Comparison of ENCODE assay signal across 8 mouse cellular contexts in genomic region chr13:74026215-74026614, GRCm38 (mm10). TPM values are rescaled to one million over a fixed set of nuclear protein-coding genes. Genes with fewer than 3 reads are reported as not detected.
DNase-seq lines count a peak whose midpoint lies in the region; ATAC-seq lines count a peak whose summit lies in the region.

No protein-coding gene starts in this region.

- no peaks in the 10 kb centered on the region for H3K36me3 ChIP-seq in embryonic facial prominence, embryonic 11.5 days (replicated peaks; ENCODE audit: control insufficient read depth, insufficient read depth, low read depth, low read length)
- no peaks in the 10 kb centered on the region for H3K36me3 ChIP-seq in hindbrain, embryonic 10.5 days
- no peaks in the 10 kb centered on the region for H3K36me3 ChIP-seq in limb, embryonic 11.5 days (ENCODE audit: control insufficient read depth, insufficient read depth, low read length)
- peaks cover 6% of the 10 kb centered on the region; the same call in 1 of the 2 replicates for H3K36me3 ChIP-seq in midbrain, embryonic 14.5 days (ENCODE audit: control insufficient read depth, insufficient read depth, low read length)

- H3K27ac ChIP-seq in embryonic facial prominence, embryonic 11.5 days (replicated peaks; ENCODE audit: low read depth, low read length) = no peak overlapping the region
- no peak overlapping the region for H3K27ac ChIP-seq in hindbrain, embryonic 10.5 days
- no peak overlapping the region for H3K27ac ChIP-seq in limb, embryonic 11.5 days (replicated peaks; ENCODE audit: low read depth, low read length)
- no peak overlapping the region for H3K27ac ChIP-seq in midbrain, embryonic 14.5 days (replicated peaks; ENCODE audit: low read depth, low read length)

- H3K4me2 ChIP-seq in embryonic facial prominence, embryonic 11.5 days (ENCODE audit: low read depth, low read length) = no peak overlapping the region
- H3K4me2 ChIP-seq in limb, embryonic 11.5 days (ENCODE audit: low read depth, severe bottlenecking) = no peak overlapping the region
- no peak overlapping the region for H3K4me2 ChIP-seq in midbrain, embryonic 14.5 days (ENCODE audit: low read length)

- no peaks in the 10 kb centered on the region for H3K27me3 ChIP-seq in embryonic facial prominence, embryonic 11.5 days (ENCODE audit: control insufficient read depth, insufficient read depth, low read length)
- no peaks in the 10 kb centered on the region for H3K27me3 ChIP-seq in hindbrain, embryonic 10.5 days (ENCODE audit: insufficient read depth, poor library complexity, severe bottlenecking)
- no peaks in the 10 kb centered on the region for H3K27me3 ChIP-seq in limb, embryonic 11.5 days (ENCODE audit: control insufficient read depth, insufficient read depth, low read length)
- H3K27me3 ChIP-seq in midbrain, embryonic 14.5 days (ENCODE audit: control insufficient read depth, insufficient read depth, low read length) = no peaks in the 10 kb centered on the region

- no peaks in the 10 kb centered on the region for H3K9me3 ChIP-seq in embryonic facial prominence, embryonic 11.5 days (replicated peaks; ENCODE audit: control insufficient read depth, low read length)
- no peaks in the 10 kb centered on the region for H3K9me3 ChIP-seq in hindbrain, embryonic 10.5 days
- no peaks in the 10 kb centered on the region for H3K9me3 ChIP-seq in limb, embryonic 11.5 days (ENCODE audit: control insufficient read depth, low read length)
- no peaks in the 10 kb centered on the region for H3K9me3 ChIP-seq in midbrain, embryonic 14.5 days (ENCODE audit: control insufficient read depth, low read length)

- peak; percentile 46 for DNase-seq in ovary, postnatal 14 days (ENCODE audit: low spot score)
- no peak for DNase-seq in ovary, adult 18-20 months (ENCODE audit: low spot score)
- DNase-seq in ZHBTc4 (ENCODE audit: low read depth, low spot score) = peak; percentile 67
- peak; percentile 68 for DNase-seq in embryonic facial prominence, embryonic 11.5 days (ENCODE audit: low spot score)
- DNase-seq in hindbrain, embryonic 10.5 days (ENCODE audit: low spot score) = peak; percentile 28
- peak; percentile 41 for DNase-seq in limb, embryonic 11.5 days (ENCODE audit: low spot score)
- peak; percentile 72 for DNase-seq in midbrain, embryonic 14.5 days

- WGBS in embryonic facial prominence, embryonic 11.5 days = 14% methylated on average over 2 of the region's 2 CpGs
- 14% methylated on average over 2 of the region's 2 CpGs for WGBS in hindbrain, embryonic 10.5 days
- 11% methylated on average over 2 of the region's 2 CpGs for WGBS in limb, embryonic 11.5 days
- WGBS in midbrain, embryonic 14.5 days = 17% methylated on average over 2 of the region's 2 CpGs

- 0 out of 2 replicates have a peak, but pooled peaks have one; percentile 24 for ATAC-seq in embryonic facial prominence, embryonic 11.5 days (replicated peaks; ENCODE audit: insufficient number of reproducible peaks, low FRiP score, low TSS enrichment, low read depth)
- ATAC-seq in limb, embryonic 11.5 days (ENCODE audit: insufficient number of reproducible peaks, low FRiP score, low TSS enrichment, low read depth) = no peak
- ATAC-seq in midbrain, embryonic 14.5 days (ENCODE audit: low FRiP score, low TSS enrichment) = no peak
- no peak for ATAC-seq in erythroblast, adult 5-6 weeks (replicated peaks; ENCODE audit: low FRiP score, poor library complexity, severe bottlenecking)

- H3K4me3 ChIP-seq in embryonic facial prominence, embryonic 11.5 days (ENCODE audit: low read depth, low read length) = no peak overlapping the region
- no peak overlapping the region for H3K4me3 ChIP-seq in hindbrain, embryonic 10.5 days
- H3K4me3 ChIP-seq in limb, embryonic 11.5 days (ENCODE audit: low read depth, low read length) = no peak overlapping the region
- no peak overlapping the region for H3K4me3 ChIP-seq in midbrain, embryonic 14.5 days (replicated peaks; ENCODE audit: low read depth, low read length)

- H3K4me1 ChIP-seq in embryonic facial prominence, embryonic 11.5 days (ENCODE audit: control insufficient read depth, insufficient read depth, low read length) = no peaks in the 10 kb centered on the region
- peaks cover 9% of the 10 kb centered on the region; the same call in 1 of the 2 replicates for H3K4me1 ChIP-seq in hindbrain, embryonic 10.5 days (replicated peaks)
- H3K4me1 ChIP-seq in limb, embryonic 11.5 days (ENCODE audit: control insufficient read depth, insufficient read depth, low read length) = no peaks in the 10 kb centered on the region
- no peaks in the 10 kb centered on the region for H3K4me1 ChIP-seq in midbrain, embryonic 14.5 days (ENCODE audit: control insufficient read depth, insufficient read depth, low read length)

- H3K9ac ChIP-seq in embryonic facial prominence, embryonic 11.5 days (replicated peaks; ENCODE audit: low read length) = no peak overlapping the region
- no peak overlapping the region for H3K9ac ChIP-seq in limb, embryonic 11.5 days (ENCODE audit: low read length)
- no peak overlapping the region for H3K9ac ChIP-seq in midbrain, embryonic 14.5 days (replicated peaks; ENCODE audit: low read length)

RNA-seq across cellular contexts. Expression of gene Tppp, which starts 17.0 kb away (rescaled TPM):
- polyA plus RNA-seq in embryonic facial prominence, embryonic 11.5 days (2014; fragmentation: Nextera tagmentation; extraction: Ambion mirVana) = 1.7 and 1.8 TPM in 2 replicates
- 0.85 and 2.8 TPM in 2 replicates for polyA plus RNA-seq in hindbrain, embryonic 10.5 days (2016; fragmentation: Nextera tagmentation; extraction: Ambion mirVana)
- 0.21 and 0.37 TPM in 2 replicates for polyA plus RNA-seq in limb, embryonic 11.5 days (2014; fragmentation: Nextera tagmentation; extraction: Ambion mirVana)
- polyA plus RNA-seq in midbrain, embryonic 14.5 days (2014; fragmentation: Nextera tagmentation; extraction: Ambion mirVana) = 8.6 and 12.0 TPM in 2 replicates
- total RNA-seq in erythroblast, adult 5-6 weeks (2015; ENCODE audit: low replicate concordance) = 0.63 TPM in 1 of 2 replicates, not detected in the other
- 0.17 and 0.28 TPM in 2 replicates for total RNA-seq in erythroblast, adult 5-6 weeks (2017; ENCODE audit: low replicate concordance)

RNA-seq across cellular contexts. Expression of gene Cep72, which starts 35.9 kb away (rescaled TPM):
- 19.4 and 25.2 TPM in 2 replicates for polyA plus RNA-seq in embryonic facial prominence, embryonic 11.5 days (2014; fragmentation: Nextera tagmentation; extraction: Ambion mirVana)
- 17.0 and 22.8 TPM in 2 replicates for polyA plus RNA-seq in hindbrain, embryonic 10.5 days (2016; fragmentation: Nextera tagmentation; extraction: Ambion mirVana)
- polyA plus RNA-seq in limb, embryonic 11.5 days (2014; fragmentation: Nextera tagmentation; extraction: Ambion mirVana) = 23.4 and 24.4 TPM in 2 replicates
- 6.3 and 13.3 TPM in 2 replicates for polyA plus RNA-seq in midbrain, embryonic 14.5 days (2014; fragmentation: Nextera tagmentation; extraction: Ambion mirVana)
- total RNA-seq in erythroblast, adult 5-6 weeks (2015; ENCODE audit: low replicate concordance) = 0.84 and 1.2 TPM in 2 replicates
- 2.6 and 5.4 TPM in 2 replicates for total RNA-seq in erythroblast, adult 5-6 weeks (2017; ENCODE audit: low replicate concordance)
